Mouse (Mus musculus) hindbrain, embryonic 10.5 days (tissue): ENCODE results near the gene Stat4. TPM values are rescaled to one million over a fixed set of nuclear protein-coding genes. Genes with fewer than 3 reads are reported as not detected.

ENCODE experiments used
- DNase-seq: peaks from one replicate; pipeline ENCODE4 v3.0.0-alpha.2; 2017; ENCODE audit warnings: low spot score
- H3K27ac ChIP-seq: fragments of 300-500 bp; sonication (generic); 2 replicates; pipeline ENCODE4 v1.5.1; 2016; ENCODE audit warnings: mild to moderate bottlenecking, moderate library complexity
- H3K27me3 ChIP-seq: fragments of 300-500 bp; sonication (generic); 2 replicates; pipeline ENCODE4 v1.6.1; 2016; ENCODE audit warnings: mild to moderate bottlenecking; ENCODE audit not compliant: poor library complexity, insufficient read depth, severe bottlenecking
- H3K36me3 ChIP-seq: fragments of 300-500 bp; sonication (generic); 2 replicates; pipeline ENCODE4 v1.6.1; 2016; ENCODE audit warnings: mild to moderate bottlenecking, moderate library complexity
- H3K4me1 ChIP-seq: fragments of 300-500 bp; sonication (generic); replicated peaks from 2 replicates; pipeline ENCODE4 v1.6.1; 2016; ENCODE audit warnings: mild to moderate bottlenecking
- H3K4me3 ChIP-seq: fragments of 300-500 bp; sonication (generic); 2 replicates; pipeline ENCODE4 v1.5.1; 2016; ENCODE audit warnings: mild to moderate bottlenecking, moderate library complexity
- H3K9me3 ChIP-seq: fragments of 300-500 bp; sonication (generic); 2 replicates; pipeline ENCODE4 v1.6.1; 2016; ENCODE audit warnings: mild to moderate bottlenecking, moderate library complexity
- WGBS: fragments of 180-500 bp; shearing (Covaris S2); methylation state at CpG from one replicate; pipeline ENCODE4 v1.1.7; 2016; 5-methylcytosine and 5-hydroxymethylcytosine counted together
- polyA plus RNA-seq: library from polyadenylated mRNA; unstranded; fragments of >200 nt; fragmentation: Nextera tagmentation; extraction: Ambion mirVana; gene quantifications from 2 replicates; pipeline ENCODE4 v1.2.1, GENCODE M21; 2016

Stat4 gene
- polyA plus RNA-seq, 1 experiment from 2014 or later: 1.3 TPM

- Histone ChIP-seq H3K9me3 (no peaks in the 10 kb centered on the region), H3K4me3 (no peak overlapping the region), H3K27me3 (no peaks in the 10 kb centered on the region), H3K27ac (no peak overlapping the region), H3K4me1 (no peaks in the 10 kb centered on the region), H3K36me3 (peaks cover 22% of the 10 kb centered on the region)
- WGBS: 91% methylated on average over 10 of the region's 10 CpGs
- DNase-seq: no peak
These were observed 169.4 kb downstream of the Stat4 start for GRCm38 (mm10) chr1:52156351-52156750.

Other genes starting within 250 kb of the Stat4 start
- 72.6 and 77.6 TPM in 2 replicates for gene Myo1b, start 71.1 kb upstream of the Stat4 start, polyA plus RNA-seq
- 11.1 and 13.6 TPM in 2 replicates for gene Stat1, start 132.3 kb downstream of the Stat4 start, polyA plus RNA-seq
- 14.2 and 17.4 TPM in 2 replicates for gene Gls, start 246.1 kb downstream of the Stat4 start, polyA plus RNA-seq